Mouse (Mus musculus): ENCODE measurements around the gene Gpr12.

- TF ChIP-seq CTCF (IDR thresholded peaks at IDR 0.05; ENCODE audit: borderline replicate concordance, insufficient read depth, low read depth, low read length) (no peak), POLR2A (IDR thresholded peaks at IDR 0.05; ENCODE audit: borderline replicate concordance, insufficient read depth, low read length) (no peak)
Observed at GRCm38 (mm10) chr5:146609646-146610045, 24.6 kb upstream of the Gpr12 start.
